Mouse (Mus musculus) spleen, postnatal 4 days (tissue): ENCODE results near the gene Ostm1.

Experiments used
- DNase-seq, 2 experiments: peaks; one replicate each; pipeline ENCODE4 v3.0.0; 2022; ENCODE audit warnings: low spot score in 2 of 2

Gene Ostm1

GRCm38 (mm10) chr10:42630596-42631355, 47.2 kb downstream of the Ostm1 start:
- no peak for DNase-seq

DNA sequence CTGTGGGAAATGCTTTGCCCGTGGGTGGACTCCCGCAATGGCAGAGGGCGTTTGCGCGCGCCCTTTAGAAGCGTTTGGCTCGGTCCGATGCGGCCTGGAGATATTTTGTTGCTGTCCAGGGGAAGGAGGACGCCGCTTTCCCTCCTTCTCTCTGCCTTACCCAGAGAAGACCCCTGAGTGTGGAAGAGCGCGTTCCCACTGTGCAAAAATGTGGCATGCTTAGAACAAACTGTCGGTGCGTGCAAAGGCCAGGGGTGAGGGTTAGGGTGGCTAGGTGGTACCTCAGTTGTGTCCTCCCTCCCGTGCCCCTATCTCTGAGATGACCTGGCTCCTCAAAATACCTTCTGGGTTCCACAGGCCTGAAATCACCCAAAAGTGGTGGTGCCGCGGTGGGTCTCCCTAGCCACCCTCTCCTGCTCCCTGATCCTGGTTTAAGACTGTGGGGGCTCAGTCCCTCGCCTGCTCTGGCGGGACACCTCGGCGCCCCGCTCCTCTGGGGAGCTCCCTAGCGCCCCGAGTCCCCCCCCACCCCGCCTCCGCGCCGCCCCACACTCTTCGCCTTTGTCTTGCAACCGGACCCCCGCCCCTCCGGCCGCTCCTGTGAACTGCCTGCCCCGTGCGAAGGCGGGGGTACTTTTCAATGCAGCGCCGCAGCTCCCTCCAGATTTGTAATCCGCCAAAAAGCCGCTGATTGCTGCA, 48.3 kb downstream of the Ostm1 start:
- DNase-seq: no peak

DNA sequence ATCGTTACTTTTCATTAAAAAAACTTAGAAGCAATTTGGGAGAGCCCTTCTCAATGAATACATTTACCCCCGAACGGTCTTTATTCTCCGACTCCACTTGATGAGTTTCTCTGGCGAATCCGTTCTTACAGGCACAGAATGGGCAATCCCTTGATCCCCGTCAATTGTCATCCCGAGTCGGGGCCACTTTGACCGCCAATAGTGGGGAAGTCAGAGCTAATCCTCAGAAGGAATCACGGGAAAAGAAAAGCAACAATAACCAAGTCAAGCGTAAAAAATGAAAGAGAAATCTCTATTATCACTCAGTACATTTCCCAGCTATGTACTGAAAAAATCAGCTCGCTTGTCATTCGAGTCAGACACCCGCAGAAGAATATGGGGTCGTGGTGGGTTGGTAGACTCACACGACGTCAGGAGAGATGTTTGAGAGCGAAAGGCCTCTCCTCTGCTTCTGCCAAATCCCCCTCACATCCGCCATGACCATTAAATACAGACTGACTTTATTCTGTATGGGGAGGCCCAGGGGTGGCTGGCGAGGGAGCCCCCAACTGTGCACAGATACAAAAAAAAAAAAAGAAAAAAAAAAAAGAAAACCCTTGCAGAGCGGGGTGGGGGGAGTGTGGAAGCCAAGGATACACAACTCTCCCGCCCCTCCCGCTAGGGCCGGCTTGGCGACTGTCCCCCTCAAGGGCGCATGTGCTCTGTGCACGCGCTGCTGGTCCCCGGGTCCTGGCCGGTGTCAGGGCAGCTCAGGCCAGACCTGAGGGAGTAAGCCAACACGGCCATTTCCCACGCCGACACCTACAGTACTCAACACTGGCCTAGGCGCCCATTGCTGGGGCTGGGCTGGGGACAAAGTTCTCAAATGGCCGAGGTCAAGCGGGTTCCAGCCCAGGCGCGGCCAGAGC, 49.1 kb downstream of the Ostm1 start:
- no peak for DNase-seq

DNA sequence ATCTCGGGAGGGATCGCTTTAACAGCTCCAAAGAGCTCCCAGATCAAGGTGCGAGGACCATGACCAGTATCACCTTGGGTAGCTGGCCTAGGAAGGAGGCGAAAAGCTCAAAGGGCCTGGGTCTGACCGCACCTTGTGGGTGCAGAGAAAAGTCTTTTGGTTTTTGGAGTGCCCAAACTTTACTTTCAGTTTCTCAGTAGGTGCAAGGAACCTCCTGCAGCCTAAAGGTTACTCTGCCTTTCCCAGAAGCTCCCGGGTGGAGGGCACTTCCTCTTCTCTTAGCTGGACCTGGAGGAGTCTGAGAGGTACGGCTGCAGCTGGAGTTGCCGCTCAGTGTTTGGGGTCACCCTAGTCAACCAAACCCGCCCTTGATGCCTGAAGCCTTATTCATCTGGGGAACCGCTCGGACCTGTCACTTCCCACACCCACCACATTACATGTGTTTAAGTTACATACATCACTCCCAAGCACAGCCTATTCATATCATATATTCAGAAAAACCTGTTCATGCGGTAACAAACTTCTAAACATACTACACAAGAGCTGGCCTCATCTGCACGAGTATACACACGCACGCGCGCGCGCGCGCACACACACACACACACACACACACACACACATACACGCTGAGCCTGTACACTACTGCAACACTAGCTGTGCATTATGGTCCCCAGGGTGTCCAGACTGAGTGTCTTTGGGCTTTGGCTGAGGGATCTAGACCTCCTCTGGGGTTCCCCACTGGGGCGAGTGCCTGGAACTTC, 49.9 kb downstream of the Ostm1 start:
- DNase-seq: no peak

DNA sequence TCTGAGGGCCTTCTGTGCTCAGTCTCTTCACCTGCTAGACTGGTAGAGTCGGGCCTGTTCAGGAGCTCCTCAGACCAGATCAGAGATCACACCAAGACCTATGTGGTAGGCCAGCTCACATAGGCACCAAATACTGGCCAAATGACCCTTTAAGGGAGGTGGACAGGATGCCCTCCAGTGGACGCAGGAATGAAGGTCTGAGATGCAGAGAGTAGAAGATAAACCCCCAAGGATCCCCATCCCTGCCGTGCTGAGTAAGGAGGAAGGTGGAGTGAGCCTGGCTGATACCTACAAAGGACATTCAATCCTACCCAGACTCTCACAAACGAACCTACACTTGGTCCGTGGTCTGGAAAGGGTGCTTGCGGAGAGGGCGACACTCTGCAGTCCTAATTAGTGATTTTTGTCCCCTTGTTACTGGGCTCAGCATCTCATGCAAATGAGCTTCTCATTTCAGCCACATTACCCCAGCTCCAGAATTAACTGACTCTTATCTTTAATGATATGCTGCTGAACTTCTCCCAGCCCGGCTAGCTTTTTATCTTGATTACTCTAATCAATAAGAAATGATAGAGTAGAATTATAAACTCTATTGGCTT, 50.6 kb downstream of the Ostm1 start:
- no peak for DNase-seq

DNA sequence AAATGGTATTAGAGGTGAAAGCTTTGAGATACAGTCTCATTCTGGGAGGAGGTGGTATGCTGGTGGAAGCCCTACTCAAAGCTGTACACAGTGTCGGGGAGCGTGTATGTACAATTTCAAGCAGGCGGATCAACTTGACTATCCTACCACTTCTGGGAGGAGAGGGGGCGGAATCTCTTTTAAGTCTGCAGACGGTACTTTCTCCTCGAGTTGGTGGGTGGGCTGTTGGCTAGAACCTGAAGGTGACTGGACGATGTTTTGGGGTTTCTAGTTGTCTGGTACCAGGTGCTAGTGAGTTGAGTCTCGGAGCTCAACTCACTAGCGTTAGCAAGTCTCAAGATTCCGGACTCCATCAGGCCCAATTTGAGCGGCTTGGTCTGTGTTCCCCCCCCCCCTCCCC, 51.4 kb downstream of the Ostm1 start:
- DNase-seq: no peak

GRCm38 (mm10) chr10:42635566-42636359, 52.1 kb downstream of the Ostm1 start:
- DNase-seq: no peak

DNA sequence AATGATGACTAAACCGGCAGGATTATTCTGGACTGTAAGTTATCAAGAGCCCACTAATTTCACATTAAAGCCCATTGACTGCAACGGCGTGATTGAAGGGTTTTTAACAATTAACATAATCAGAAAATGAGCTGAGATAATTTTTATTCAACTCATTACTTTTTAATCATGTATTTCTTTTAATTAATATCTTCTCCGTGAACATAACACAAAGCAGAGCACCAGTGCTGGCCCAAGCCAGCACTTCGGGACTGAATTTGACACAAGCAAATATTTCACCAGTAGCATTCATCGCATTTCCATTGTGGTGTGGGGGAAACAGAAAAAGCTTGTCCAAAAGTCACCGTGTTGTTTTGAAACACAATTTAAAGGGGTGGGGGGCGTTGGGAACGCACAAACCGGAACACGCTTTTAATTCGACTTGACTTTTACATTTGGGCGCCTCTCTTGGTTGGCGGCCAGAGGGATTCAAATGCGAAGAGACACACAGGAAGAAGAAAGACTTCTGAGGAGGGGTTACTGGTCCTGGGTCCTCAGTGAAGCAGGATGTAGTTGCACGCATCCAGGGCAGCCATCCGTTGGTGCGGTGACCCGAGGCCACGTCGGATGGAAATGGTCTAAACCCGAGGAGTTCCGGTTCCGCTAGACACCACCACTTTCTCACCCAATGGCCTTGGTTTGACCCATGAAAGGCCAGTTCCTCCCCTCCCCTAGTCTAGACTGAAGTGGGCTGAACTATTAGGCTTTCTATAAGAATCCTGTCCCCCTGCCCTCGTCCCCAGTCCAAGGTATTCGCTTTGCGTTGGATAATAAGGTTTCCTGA, 52.9 kb downstream of the Ostm1 start:
- DNase-seq: no peak

- DNase-seq: peak; percentile 34 to 74
Measured at GRCm38 (mm10) chr10:42637183-42637788, 53.7 kb downstream of the Ostm1 start.

- no peak for DNase-seq
Measured at GRCm38 (mm10) chr10:42639856-42640255, 56.2 kb downstream of the Ostm1 start.

DNA sequence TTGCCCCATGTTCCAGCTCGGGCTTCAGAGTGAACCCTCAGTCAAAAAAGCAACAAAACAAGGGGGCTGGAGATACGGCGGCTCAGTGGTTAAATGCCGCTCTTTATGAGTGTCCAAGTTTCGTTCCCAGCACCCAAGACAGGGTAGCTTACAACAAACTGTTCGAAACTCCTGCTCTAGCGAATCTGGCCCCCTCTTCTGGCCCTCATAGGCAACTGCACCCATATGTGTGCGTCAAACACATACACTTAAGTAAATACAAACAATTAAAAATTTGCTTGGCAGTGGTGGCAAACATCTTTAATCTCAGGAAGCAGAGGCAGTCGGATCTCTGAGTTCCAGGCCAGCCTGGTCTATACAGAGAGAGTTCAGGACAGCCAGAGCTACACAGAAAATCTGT, 60.0 kb downstream of the Ostm1 start:
- no peak for DNase-seq

- no peak for DNase-seq
Measured at GRCm38 (mm10) chr10:42646340-42646739, 62.7 kb downstream of the Ostm1 start.

DNA sequence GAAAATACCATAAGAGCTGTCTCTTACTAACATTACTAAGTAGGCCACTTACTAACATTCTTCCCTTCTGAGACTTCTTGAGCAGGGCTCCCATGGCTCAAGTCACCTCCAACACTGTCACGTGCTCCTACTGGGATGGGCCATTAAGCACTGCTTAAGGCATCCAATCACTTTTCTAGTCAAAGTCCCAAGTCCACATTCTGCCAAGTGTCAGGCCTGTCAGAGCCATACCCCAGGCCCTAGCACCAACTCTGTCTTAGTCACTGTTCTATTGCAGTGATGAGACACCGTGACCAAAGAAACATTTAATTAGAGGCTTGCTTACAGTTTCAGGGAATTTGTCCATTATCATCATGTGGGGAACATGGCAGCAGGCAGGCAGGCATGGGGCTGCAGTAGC, 78.3 kb downstream of the Ostm1 start:
- DNase-seq: no peak

DNA sequence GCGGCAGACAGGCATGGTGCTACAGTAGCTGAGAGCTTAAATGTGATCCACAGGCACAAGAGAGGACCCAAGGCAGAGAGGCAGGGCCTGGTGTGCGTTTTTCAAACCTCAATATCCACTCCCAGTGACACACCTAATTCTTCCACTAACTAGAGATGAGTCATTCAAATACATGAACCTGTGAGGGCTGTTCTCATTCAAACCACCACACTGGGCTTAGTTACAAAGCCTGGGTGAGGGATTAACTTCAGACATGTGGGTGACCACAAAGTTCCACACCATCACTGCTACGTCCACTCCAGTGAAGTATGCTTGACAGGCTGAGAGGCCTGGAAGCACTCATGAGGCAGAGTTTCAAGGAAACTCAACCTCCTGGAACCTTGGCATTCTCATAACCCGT, 86.3 kb downstream of the Ostm1 start:
- DNase-seq: no peak

- no peak for DNase-seq
Measured at GRCm38 (mm10) chr10:42672798-42673197, 89.2 kb downstream of the Ostm1 start.

DNA sequence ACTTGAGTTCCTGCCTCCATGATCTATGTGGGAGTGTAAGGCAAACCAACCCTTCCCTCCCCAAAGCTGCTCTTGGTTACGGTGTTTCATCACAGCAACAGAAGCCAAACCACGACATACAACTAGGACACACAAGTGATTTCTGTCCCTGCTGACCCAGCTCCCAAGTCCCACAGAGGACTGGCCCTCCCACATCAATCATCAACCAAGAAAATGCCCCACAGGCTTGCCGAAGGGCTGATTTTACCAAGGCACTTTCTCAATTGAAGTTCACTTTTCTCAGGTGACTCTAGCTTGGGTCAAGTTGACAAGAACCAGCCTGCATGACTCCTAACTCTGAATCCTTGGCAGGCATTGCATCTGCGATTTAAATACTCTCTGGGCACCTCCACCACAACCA, 91.9 kb downstream of the Ostm1 start:
- no peak for DNase-seq

GRCm38 (mm10) chr10:42678331-42678730, 94.7 kb downstream of the Ostm1 start:
- DNase-seq: no peak

DNA sequence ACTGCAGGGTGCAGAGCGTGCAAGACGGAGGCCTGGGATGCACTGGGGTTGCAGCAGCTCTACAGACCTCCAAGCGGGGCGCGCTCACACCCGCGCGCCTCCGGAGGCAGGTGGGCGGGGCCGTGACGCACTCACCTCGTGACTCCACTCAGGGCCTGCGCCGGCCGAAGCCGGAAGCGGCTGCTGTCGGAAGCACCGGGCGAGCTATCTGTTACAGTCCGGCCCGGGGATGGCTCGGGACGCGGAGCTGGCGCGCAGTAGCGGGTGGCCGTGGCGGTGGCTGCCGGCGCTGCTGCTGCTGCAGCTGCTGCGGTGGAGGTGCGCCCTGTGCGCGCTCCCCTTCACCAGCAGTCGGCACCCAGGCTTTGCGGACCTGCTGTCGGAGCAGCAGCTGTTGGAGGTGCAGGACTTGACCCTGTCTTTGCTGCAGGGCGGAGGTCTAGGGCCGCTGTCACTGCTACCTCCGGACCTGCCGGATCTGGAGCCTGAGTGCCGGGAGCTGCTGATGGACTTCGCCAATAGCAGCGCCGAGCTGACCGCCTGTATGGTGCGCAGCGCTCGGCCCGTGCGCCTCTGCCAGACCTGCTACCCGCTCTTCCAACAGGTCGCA, 95.2 kb downstream of the Ostm1 start:
- peak; percentile 91 to 96 for DNase-seq

- DNase-seq: no peak
Measured at GRCm38 (mm10) chr10:42679586-42679985, 96.0 kb downstream of the Ostm1 start.
